Mouse (Mus musculus): ENCODE data around the gene Nek6. TPM values are rescaled to one million over a fixed set of nuclear protein-coding genes. Genes with fewer than 3 reads are reported as not detected.

Nek6 gene
- polyA plus RNA-seq, 1 experiment from 2014 or later = 90.1 TPM

GRCm38 (mm10) chr2:38607716-38608115 is 96.3 kb downstream of the Nek6 start:
- DNase-seq (ENCODE audit: low spot score) = peak; percentile 41
- WGBS = 84% methylated on average over 1 of the region's 1 CpGs
- Histone ChIP-seq H3K4me1 (peaks cover 13% of the 10 kb centered on the region), H3K36me3 (peaks cover 30% of the 10 kb centered on the region), H3K27me3 (ENCODE audit: insufficient read depth, poor library complexity, severe bottlenecking) (no peaks in the 10 kb centered on the region), H3K9me3 (no peaks in the 10 kb centered on the region), H3K27ac (no peak overlapping the region), H3K4me3 (no peak overlapping the region)

DNA sequence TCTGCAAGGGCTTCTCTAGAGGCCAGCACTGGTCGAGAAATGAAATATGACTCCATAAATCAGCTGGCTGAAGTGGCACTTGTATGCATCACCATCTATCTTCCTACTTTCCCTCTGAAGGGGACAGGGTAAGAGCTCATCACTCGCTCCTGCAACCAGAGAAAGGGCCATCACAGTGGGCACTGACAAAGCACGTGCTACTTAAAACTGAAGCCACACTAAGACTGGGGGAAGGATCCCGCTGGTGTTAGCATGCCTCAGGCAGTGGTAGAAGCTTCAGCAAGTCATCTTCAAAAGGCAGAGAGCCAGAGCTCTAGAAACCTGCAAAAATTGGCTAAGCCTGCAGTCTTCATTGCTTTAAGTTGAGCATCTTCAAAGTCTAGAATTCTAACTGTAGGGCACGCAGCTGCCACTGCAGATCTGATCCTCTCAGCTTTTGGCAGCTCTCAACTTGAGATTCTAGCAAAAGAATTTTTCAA is 97.4 kb downstream of the Nek6 start:
- Histone ChIP-seq H3K27ac (no peak overlapping the region), H3K27me3 (ENCODE audit: insufficient read depth, poor library complexity, severe bottlenecking) (no peaks in the 10 kb centered on the region), H3K36me3 (peaks cover 33% of the 10 kb centered on the region), H3K4me3 (no peak overlapping the region), H3K4me1 (peaks cover 13% of the 10 kb centered on the region), H3K9me3 (no peaks in the 10 kb centered on the region)
- 78% methylated on average over 5 of the region's 5 CpGs for WGBS
- peak; percentile 42 for DNase-seq (ENCODE audit: low spot score)

DNA sequence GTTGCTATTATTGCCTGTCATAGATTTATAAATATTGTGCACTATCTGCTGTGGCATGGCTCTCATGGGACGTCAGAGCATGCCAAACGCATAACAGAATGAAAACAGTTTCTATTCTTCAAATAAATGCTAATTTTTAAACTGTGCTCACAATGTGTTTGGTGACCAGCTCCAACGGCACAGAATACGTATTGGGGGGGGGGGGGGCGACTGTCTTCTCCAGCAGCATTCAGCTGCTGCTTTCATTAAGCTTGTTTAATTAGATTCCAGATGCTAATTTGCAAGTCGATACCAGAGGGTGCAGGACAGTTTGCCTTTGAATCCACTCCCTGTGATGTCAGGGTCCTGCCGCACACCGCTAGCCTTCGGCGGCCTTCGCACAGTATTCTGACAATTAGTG is 97.9 kb downstream of the Nek6 start:
- no peaks in the 10 kb centered on the region for H3K9me3 ChIP-seq
- WGBS = 94% methylated on average over 11 of the region's 11 CpGs
- peaks cover 33% of the 10 kb centered on the region for H3K36me3 ChIP-seq
- H3K4me3 ChIP-seq = no peak overlapping the region
- H3K27ac ChIP-seq = no peak overlapping the region
- peak; percentile 19 for DNase-seq (ENCODE audit: low spot score)
- no peaks in the 10 kb centered on the region for H3K27me3 ChIP-seq (ENCODE audit: insufficient read depth, poor library complexity, severe bottlenecking)
- peaks cover 13% of the 10 kb centered on the region for H3K4me1 ChIP-seq

DNA sequence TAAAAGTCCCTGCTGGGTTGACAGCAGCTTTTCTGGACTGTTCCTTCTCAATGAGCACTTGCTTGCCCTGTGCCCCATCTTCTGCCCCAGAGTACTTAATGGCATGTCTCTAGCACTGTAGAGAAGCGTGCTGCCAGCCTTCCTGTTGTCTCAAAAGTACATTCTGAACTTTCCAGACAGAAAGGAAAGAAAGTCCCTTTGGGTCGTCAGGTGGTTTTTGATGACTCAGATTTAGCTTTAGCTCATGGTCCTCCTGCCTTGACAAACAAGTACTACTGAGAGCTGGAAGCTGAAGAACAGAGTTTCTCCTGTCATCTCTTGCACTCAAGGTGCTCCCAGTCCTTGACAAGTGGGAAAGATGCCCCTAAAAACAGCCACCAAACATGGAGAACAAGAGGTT is 98.7 kb downstream of the Nek6 start:
- Histone ChIP-seq H3K4me3 (no peak overlapping the region), H3K27ac (no peak overlapping the region), H3K27me3 (ENCODE audit: insufficient read depth, poor library complexity, severe bottlenecking) (no peaks in the 10 kb centered on the region), H3K9me3 (no peaks in the 10 kb centered on the region), H3K4me1 (peaks cover 13% of the 10 kb centered on the region), H3K36me3 (peaks cover 33% of the 10 kb centered on the region)
- WGBS = 72% methylated on average over 2 of the region's 2 CpGs
- DNase-seq (ENCODE audit: low spot score) = peak; percentile 24

GRCm38 (mm10) chr2:38612596-38612995 is 101.2 kb downstream of the Nek6 start:
- Histone ChIP-seq H3K27ac (no peak overlapping the region), H3K4me1 (peaks cover 33% of the 10 kb centered on the region), H3K36me3 (peaks cover 41% of the 10 kb centered on the region), H3K27me3 (ENCODE audit: insufficient read depth, poor library complexity, severe bottlenecking) (no peaks in the 10 kb centered on the region), H3K4me3 (no peak overlapping the region), H3K9me3 (no peaks in the 10 kb centered on the region)
- peak; percentile 39 for DNase-seq (ENCODE audit: low spot score)
- 88% methylated on average over 6 of the region's 6 CpGs for WGBS

- WGBS = 86% methylated on average over 3 of the region's 3 CpGs
- Histone ChIP-seq H3K36me3 (peaks cover 46% of the 10 kb centered on the region), H3K4me3 (no peak overlapping the region), H3K4me1 (peaks cover 32% of the 10 kb centered on the region), H3K9me3 (no peaks in the 10 kb centered on the region), H3K27me3 (ENCODE audit: insufficient read depth, poor library complexity, severe bottlenecking) (no peaks in the 10 kb centered on the region), H3K27ac (no peak overlapping the region)
- peak; percentile 59 for DNase-seq (ENCODE audit: low spot score)
Observed at GRCm38 (mm10) chr2:38613576-38613975, 102.1 kb downstream of the Nek6 start.

GRCm38 (mm10) chr2:38614437-38614836 is 103.0 kb downstream of the Nek6 start:
- peaks cover 26% of the 10 kb centered on the region for H3K4me1 ChIP-seq
- no peaks in the 10 kb centered on the region for H3K27me3 ChIP-seq (ENCODE audit: insufficient read depth, poor library complexity, severe bottlenecking)
- 79% methylated on average over 6 of the region's 6 CpGs for WGBS
- H3K9me3 ChIP-seq = no peaks in the 10 kb centered on the region
- peak; percentile 16 for DNase-seq (ENCODE audit: low spot score)
- H3K4me3 ChIP-seq = no peak overlapping the region
- peaks cover 43% of the 10 kb centered on the region for H3K36me3 ChIP-seq
- H3K27ac ChIP-seq = no peak overlapping the region

DNA sequence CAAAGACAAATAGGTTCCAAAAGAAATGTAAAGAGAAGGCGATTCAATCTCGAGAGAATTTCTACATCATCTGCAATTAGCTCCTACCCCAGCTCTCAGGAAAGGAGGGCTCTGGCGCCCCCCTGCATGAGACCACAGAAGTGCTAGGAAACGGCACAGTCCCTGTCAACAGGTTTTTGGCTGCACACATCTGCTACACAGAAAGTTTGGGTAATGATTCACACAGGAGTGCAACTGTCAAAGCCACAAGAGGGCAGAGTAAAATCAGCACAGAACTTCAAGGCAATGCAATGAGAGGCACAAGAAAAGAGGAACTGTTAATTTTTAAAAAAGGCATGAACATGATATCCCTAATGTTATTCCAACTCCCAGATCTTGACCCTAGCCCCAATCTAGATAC is 104.6 kb downstream of the Nek6 start:
- peaks cover 20% of the 10 kb centered on the region for H3K4me1 ChIP-seq
- no peaks in the 10 kb centered on the region for H3K9me3 ChIP-seq
- no peak overlapping the region for H3K4me3 ChIP-seq
- no peaks in the 10 kb centered on the region for H3K27me3 ChIP-seq (ENCODE audit: insufficient read depth, poor library complexity, severe bottlenecking)
- DNase-seq (ENCODE audit: low spot score) = peak; percentile 70
- 62% methylated on average over 4 of the region's 4 CpGs for WGBS
- H3K27ac ChIP-seq = no peak overlapping the region
- peaks cover 42% of the 10 kb centered on the region for H3K36me3 ChIP-seq

- peak; percentile 66 for DNase-seq (ENCODE audit: low spot score)
- peaks cover 49% of the 10 kb centered on the region for H3K36me3 ChIP-seq
- peaks cover 20% of the 10 kb centered on the region for H3K4me1 ChIP-seq
- WGBS = 81% methylated on average over 5 of the region's 5 CpGs
- no peaks in the 10 kb centered on the region for H3K9me3 ChIP-seq
- H3K27ac ChIP-seq = no peak overlapping the region
- no peaks in the 10 kb centered on the region for H3K27me3 ChIP-seq (ENCODE audit: insufficient read depth, poor library complexity, severe bottlenecking)
- H3K4me3 ChIP-seq = no peak overlapping the region
Observed at GRCm38 (mm10) chr2:38616956-38617872, 105.8 kb downstream of the Nek6 start.

DNA sequence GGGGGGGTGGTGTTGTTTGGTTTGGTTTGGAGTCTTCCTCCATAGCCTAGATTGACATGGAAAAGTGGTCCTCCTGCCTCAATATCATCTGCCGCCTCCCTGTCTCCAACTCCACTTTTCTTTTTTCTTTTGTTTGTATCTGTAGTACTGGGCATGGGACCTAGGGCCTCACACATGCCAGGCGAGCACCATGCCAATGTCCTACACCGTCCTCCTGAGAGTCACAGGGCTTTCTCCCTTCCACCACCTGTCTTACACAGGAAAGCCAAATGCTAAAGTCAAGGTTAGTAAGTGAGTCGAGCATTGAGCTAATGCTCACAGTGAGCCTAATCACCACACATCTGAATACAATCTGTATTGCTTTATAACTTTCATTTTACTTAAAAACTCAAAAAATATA is 108.3 kb downstream of the Nek6 start:
- Histone ChIP-seq H3K27me3 (ENCODE audit: insufficient read depth, poor library complexity, severe bottlenecking) (no peaks in the 10 kb centered on the region), H3K36me3 (peaks cover 44% of the 10 kb centered on the region), H3K9me3 (no peaks in the 10 kb centered on the region), H3K4me3 (no peak overlapping the region), H3K4me1 (peaks cover 20% of the 10 kb centered on the region), H3K27ac (no peak overlapping the region)
- DNase-seq (ENCODE audit: low spot score) = no peak
- WGBS = 90% methylated on average over 4 of the region's 4 CpGs

GRCm38 (mm10) chr2:38621076-38621475 is 109.6 kb downstream of the Nek6 start:
- WGBS = 87% methylated on average over 4 of the region's 4 CpGs
- Histone ChIP-seq H3K36me3 (peaks cover 56% of the 10 kb centered on the region), H3K4me1 (peaks cover 14% of the 10 kb centered on the region), H3K27me3 (ENCODE audit: insufficient read depth, poor library complexity, severe bottlenecking) (no peaks in the 10 kb centered on the region), H3K4me3 (no peak overlapping the region), H3K27ac (no peak overlapping the region), H3K9me3 (no peaks in the 10 kb centered on the region)
- peak; percentile 59 for DNase-seq (ENCODE audit: low spot score)

DNA sequence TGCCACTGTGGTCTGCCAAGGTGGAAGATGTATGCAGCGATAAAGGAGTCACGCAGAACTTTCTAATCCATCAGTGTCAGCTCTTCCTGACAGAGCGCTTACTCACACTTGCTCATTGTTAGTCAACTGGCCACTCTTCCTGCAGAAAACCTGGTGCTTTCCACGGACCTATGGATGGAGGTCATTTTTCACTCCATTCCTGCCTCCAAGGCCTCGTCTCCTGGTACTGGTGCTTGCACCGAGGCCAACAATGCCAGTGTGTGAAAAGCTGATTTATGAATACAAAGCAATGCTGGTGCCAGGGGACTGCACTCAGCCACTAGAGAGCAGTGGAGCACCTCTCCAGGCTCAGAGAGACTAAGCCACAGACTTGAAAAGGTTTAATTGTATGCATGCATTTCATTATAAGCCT is 110.2 kb downstream of the Nek6 start:
- no peaks in the 10 kb centered on the region for H3K9me3 ChIP-seq
- H3K4me1 ChIP-seq = peaks cover 8% of the 10 kb centered on the region
- no peaks in the 10 kb centered on the region for H3K27me3 ChIP-seq (ENCODE audit: insufficient read depth, poor library complexity, severe bottlenecking)
- H3K4me3 ChIP-seq = no peak overlapping the region
- 83% methylated on average over 6 of the region's 6 CpGs for WGBS
- no peak overlapping the region for H3K27ac ChIP-seq
- DNase-seq (ENCODE audit: low spot score) = peak; percentile 62
- peaks cover 60% of the 10 kb centered on the region for H3K36me3 ChIP-seq

DNA sequence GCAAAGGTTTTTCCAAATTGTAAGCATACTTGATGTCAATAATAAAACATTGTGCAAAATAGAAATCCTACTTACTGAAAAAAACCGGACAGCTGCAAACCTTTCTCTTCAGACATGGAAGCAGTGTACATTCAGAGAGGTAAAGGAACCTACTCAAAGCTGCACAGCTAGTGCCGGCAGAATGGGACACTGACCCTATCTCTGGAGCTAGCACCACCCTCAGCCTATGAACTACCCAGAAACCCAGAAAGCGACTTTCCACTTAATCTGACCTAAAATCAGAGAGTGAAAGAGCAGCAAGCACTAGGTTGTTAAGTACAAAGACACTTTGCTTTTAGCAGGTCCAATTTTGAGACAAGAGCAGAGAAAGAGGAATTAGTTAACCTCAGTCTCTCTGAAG is 112.0 kb downstream of the Nek6 start:
- no peaks in the 10 kb centered on the region for H3K27me3 ChIP-seq (ENCODE audit: insufficient read depth, poor library complexity, severe bottlenecking)
- H3K4me1 ChIP-seq = no peaks in the 10 kb centered on the region
- peaks cover 60% of the 10 kb centered on the region for H3K36me3 ChIP-seq
- no peak overlapping the region for H3K27ac ChIP-seq
- peak; percentile 56 for DNase-seq (ENCODE audit: low spot score)
- no peaks in the 10 kb centered on the region for H3K9me3 ChIP-seq
- WGBS = 87% methylated on average over 3 of the region's 3 CpGs
- no peak overlapping the region for H3K4me3 ChIP-seq

Data from heart, embryonic 10.5 days (tissue).